Mouse (Mus musculus) kidney, postnatal 14 days (tissue): ENCODE results near the gene Mb.

Experiments used
- DNase-seq: peaks from one replicate; pipeline ENCODE4 v3.0.0; 2022; ENCODE audit warnings: mixed read lengths

Mb gene

GRCm38 (mm10) chr15:76973272-76973854 is 77.1 kb downstream of the Mb start:
- no peak for DNase-seq

DNA sequence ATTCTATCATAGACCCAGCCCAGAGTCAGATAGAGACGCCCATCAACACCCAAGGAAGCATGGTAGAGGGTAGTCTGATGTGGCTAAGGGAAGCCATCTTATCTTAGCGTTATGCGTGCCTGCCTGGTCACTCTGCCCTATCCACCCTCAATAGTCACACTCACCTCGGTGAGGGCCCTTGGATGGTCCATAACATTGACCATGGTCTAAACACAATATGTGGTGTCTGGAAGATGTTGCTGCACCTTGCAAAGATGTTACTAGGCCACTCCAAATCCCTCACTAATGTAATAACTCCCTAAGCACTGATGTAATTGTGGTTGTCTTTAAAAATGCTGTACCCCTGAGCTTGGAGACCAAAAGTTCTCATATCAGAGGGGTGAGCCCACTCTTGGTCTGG is 77.8 kb downstream of the Mb start:
- no peak for DNase-seq
